Mouse (Mus musculus) stomach, embryonic 14.5 days (tissue): ENCODE data around the gene St6gal1. TPM values are rescaled to one million over a fixed set of nuclear protein-coding genes. Genes with fewer than 3 reads are reported as not detected.

ENCODE experiments used
- ATAC-seq: fragments of 200-750 bp; cut with Nextera tagmentation; 2 replicates; pipeline ENCODE4 v1.8.0; 2017; ENCODE audit warnings: low read depth, moderate TSS enrichment; ENCODE audit not compliant: insufficient number of reproducible peaks, insufficient read depth, low FRiP score
- H3K27ac ChIP-seq: fragments of 300-500 bp; sonication (generic); 2 replicates; pipeline ENCODE4 v1.5.1; 2014; ENCODE audit warnings: mild to moderate bottlenecking, low read length, moderate library complexity, mixed read lengths
- H3K27me3 ChIP-seq: fragments of 300-500 bp; sonication (generic); 2 replicates; pipeline ENCODE4 v1.6.1; 2014; ENCODE audit warnings: low read length, control low read depth, mixed read lengths; ENCODE audit not compliant: control insufficient read depth, insufficient read depth
- H3K36me3 ChIP-seq: fragments of 300-500 bp; sonication (generic); 2 replicates; pipeline ENCODE4 v1.6.1; 2014; ENCODE audit warnings: mild to moderate bottlenecking, control low read depth, low read length, moderate library complexity, mixed read lengths; ENCODE audit not compliant: control insufficient read depth, insufficient read depth
- H3K4me1 ChIP-seq: fragments of 300-500 bp; sonication (generic); 2 replicates; pipeline ENCODE4 v1.6.1; 2014; ENCODE audit warnings: low read length, control low read depth, mixed read lengths; ENCODE audit not compliant: control insufficient read depth, insufficient read depth
- H3K4me2 ChIP-seq: fragments of 300-500 bp; sonication (generic); replicated peaks from 2 replicates; pipeline ENCODE4 v1.6.1; 2014; ENCODE audit warnings: low read depth, low read length, control low read depth
- H3K4me3 ChIP-seq: fragments of 300-500 bp; sonication (generic); 2 replicates; pipeline ENCODE4 v1.5.1; 2014; ENCODE audit warnings: low read depth, low read length, control low read depth
- H3K9ac ChIP-seq: fragments of 300-500 bp; sonication (generic); replicated peaks from 2 replicates; pipeline ENCODE4 v1.6.1; 2014; ENCODE audit warnings: low read depth, mild to moderate bottlenecking, control low read depth, low read length, moderate library complexity, mixed read lengths
- H3K9me3 ChIP-seq: fragments of 300-500 bp; sonication (generic); 2 replicates; pipeline ENCODE4 v1.6.1; 2016; ENCODE audit warnings: low read depth, low read length, control low read depth; ENCODE audit not compliant: control insufficient read depth
- WGBS: fragments of 180-500 bp; shearing (Covaris S2); extraction: QIAGEN DNeasy Blood & Tissue Kit; methylation state at CpG from one replicate; pipeline ENCODE4 v1.1.7; 2014; 5-methylcytosine and 5-hydroxymethylcytosine counted together
- polyA plus RNA-seq: library from polyadenylated mRNA; unstranded; fragments of >200 nt; fragmentation: Nextera tagmentation; extraction: Ambion mirVana; gene quantifications from 2 replicates; pipeline ENCODE4 v1.2.1, GENCODE M21; 2014

St6gal1 gene
- polyA plus RNA-seq, 1 experiment from 2014 or later, result 25.7 TPM

- no peaks in the 10 kb centered on the region for H3K36me3 ChIP-seq
- no peak overlapping the region for H3K9ac ChIP-seq
- peaks cover 10% of the 10 kb centered on the region for H3K4me1 ChIP-seq
- no peak overlapping the region for H3K4me3 ChIP-seq
- 86% methylated on average over 9 of the region's 9 CpGs for WGBS
- no peaks in the 10 kb centered on the region for H3K9me3 ChIP-seq
- no peak overlapping the region for H3K27ac ChIP-seq
- H3K27me3 ChIP-seq, result no peaks in the 10 kb centered on the region
- no peak overlapping the region for H3K4me2 ChIP-seq
- ATAC-seq, result no peak
Measured at GRCm38 (mm10) chr16:23312604-23313003, 88.1 kb downstream of the St6gal1 start.

DNA sequence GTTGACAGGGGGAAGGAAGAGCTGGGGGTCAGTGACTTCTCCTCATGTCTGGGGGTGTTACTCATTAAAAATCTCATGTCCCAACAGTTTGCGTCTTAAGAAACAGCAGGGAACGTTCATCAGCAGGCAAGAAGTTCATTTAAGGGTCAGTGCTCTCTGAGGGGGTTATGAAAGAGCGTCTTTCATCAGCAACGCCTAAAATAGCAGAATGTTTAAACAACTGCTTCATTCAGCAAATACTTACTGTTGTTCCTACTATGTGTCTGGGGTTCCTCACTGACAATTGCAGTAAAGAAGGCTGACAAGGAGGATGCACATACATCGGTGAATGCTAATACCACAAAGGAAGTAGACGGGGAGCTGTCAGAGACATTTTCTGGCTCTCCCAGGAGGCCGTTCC, 90.2 kb downstream of the St6gal1 start:
- Histone ChIP-seq H3K9ac (no peak overlapping the region), H3K27me3 (no peaks in the 10 kb centered on the region), H3K4me3 (no peak overlapping the region), H3K4me2 (no peak overlapping the region), H3K4me1 (peaks cover 20% of the 10 kb centered on the region), H3K36me3 (no peaks in the 10 kb centered on the region), H3K9me3 (no peaks in the 10 kb centered on the region), H3K27ac (peak overlapping the region; percentile 49; the same call in 1 of the 2 replicates)
- ATAC-seq, result 0 out of 2 replicates have a peak, but pooled peaks have one; percentile 11
- 14% methylated on average over 7 of the region's 7 CpGs for WGBS

GRCm38 (mm10) chr16:23317411-23318047, 93.0 kb downstream of the St6gal1 start:
- Histone ChIP-seq H3K9ac (no peak overlapping the region), H3K9me3 (no peaks in the 10 kb centered on the region), H3K4me2 (no peak overlapping the region), H3K27me3 (no peaks in the 10 kb centered on the region), H3K4me1 (peaks cover 20% of the 10 kb centered on the region), H3K4me3 (no peak overlapping the region), H3K27ac (peak overlapping the region; percentile 84), H3K36me3 (peaks cover 7% of the 10 kb centered on the region; the same call in 1 of the 2 replicates)
- 15% methylated on average over 7 of the region's 7 CpGs for WGBS
- peak; percentile 76; the same call in 1 of the 2 replicates for ATAC-seq

DNA sequence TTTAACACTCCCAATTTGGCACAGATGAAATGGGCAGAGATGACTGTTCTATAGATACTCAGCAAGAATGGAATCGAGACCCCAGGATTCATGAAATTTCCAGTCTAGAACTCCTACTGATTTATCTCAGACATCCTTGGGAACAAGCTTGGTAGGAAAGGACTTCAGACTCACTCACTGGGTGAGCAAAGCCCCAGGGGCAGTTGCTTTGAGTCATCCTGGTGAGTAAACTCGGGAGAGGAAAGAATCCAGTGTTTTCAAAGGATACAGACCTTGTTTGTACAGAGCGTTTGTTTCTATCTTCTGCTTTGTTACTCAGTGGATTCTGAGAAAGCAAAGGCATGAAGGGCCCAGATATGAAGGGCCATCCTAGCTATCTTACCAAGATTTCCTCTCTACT, 95.5 kb downstream of the St6gal1 start:
- Histone ChIP-seq H3K36me3 (peaks cover 7% of the 10 kb centered on the region; the same call in 1 of the 2 replicates), H3K4me1 (peaks cover 21% of the 10 kb centered on the region), H3K9ac (no peak overlapping the region), H3K9me3 (no peaks in the 10 kb centered on the region), H3K27ac (no peak overlapping the region), H3K4me2 (no peak overlapping the region), H3K4me3 (no peak overlapping the region), H3K27me3 (no peaks in the 10 kb centered on the region)
- WGBS, result 77% methylated on average over 3 of the region's 3 CpGs
- no peak for ATAC-seq

DNA sequence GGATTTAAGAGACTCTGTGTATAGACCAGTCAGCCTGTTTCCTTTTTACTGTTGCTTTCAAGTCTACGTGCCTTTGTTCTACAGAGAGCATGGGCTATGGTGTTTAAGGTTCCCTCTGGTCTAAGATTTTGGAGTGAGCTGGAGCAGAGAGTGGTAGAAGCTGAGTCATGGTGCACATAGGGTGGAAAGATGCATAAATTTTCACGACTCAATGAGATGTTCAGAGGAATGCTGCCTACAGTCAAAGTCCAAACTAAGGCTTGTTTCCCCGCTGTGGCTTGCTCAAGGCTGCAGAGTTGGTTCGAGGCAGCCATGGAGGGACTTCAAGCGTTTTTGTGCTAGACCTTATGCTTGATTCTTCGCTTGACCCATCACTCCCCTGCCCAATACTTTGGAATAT, 96.0 kb downstream of the St6gal1 start:
- no peak for ATAC-seq
- Histone ChIP-seq H3K9me3 (no peaks in the 10 kb centered on the region), H3K4me2 (no peak overlapping the region), H3K27me3 (no peaks in the 10 kb centered on the region), H3K27ac (no peak overlapping the region), H3K36me3 (peaks cover 7% of the 10 kb centered on the region; the same call in 1 of the 2 replicates), H3K9ac (no peak overlapping the region), H3K4me3 (no peak overlapping the region), H3K4me1 (peaks cover 18% of the 10 kb centered on the region; the same call in 1 of the 2 replicates)
- 88% methylated on average over 6 of the region's 6 CpGs for WGBS

DNA sequence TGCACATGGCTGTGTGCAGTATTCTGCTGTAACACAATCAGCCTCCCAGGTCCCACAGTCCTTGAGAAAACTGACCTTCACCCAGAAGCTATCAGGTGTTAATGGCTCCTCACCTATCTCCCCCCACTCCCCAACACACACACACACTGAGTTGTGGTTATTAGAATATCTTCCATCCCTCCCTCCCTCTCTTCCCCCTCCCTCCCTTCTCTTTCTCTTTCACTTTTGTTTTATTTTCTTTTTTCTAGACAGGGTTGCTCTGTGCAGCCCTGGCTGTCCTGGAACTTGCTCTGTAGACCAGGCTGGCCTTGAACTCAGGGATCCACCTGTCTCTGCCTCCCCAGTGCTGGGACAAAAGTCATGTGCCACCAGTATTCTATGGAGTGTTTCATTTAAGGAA, 97.9 kb downstream of the St6gal1 start:
- Histone ChIP-seq H3K4me2 (no peak overlapping the region), H3K9ac (no peak overlapping the region), H3K27ac (no peak overlapping the region), H3K4me3 (no peak overlapping the region), H3K36me3 (peaks cover 7% of the 10 kb centered on the region; the same call in 1 of the 2 replicates), H3K27me3 (no peaks in the 10 kb centered on the region), H3K4me1 (peaks cover 17% of the 10 kb centered on the region; the same call in 1 of the 2 replicates), H3K9me3 (no peaks in the 10 kb centered on the region)
- no peak for ATAC-seq

DNA sequence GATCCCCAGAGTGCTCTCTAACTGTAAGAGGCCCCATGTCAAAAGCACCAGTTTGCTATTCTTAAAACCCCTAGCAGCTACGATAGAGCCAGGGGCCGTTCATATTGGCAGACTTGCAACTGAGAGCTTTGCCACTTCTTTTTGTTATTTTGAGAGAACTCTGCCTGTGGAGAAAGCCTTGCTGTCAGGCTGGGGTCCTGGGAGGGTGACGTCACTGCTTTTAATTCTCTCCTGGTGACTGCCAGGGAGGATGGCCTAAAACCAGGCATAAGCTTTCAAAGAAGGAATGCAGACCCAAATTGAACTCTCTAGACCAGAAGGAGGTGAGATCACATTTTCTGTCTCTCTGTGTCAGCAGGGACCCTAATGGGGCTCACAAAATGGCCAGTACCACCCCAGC, 99.4 kb downstream of the St6gal1 start:
- no peak overlapping the region for H3K4me3 ChIP-seq
- H3K36me3 ChIP-seq, result peaks cover 7% of the 10 kb centered on the region; the same call in 1 of the 2 replicates
- H3K27ac ChIP-seq, result no peak overlapping the region
- H3K27me3 ChIP-seq, result no peaks in the 10 kb centered on the region
- no peak for ATAC-seq
- 32% methylated on average over 3 of the region's 3 CpGs for WGBS
- no peak overlapping the region for H3K4me2 ChIP-seq
- 0 out of 2 replicates have a peak, but pooled peaks cover 5% of the 10 kb centered on the region for H3K4me1 ChIP-seq
- H3K9me3 ChIP-seq, result no peaks in the 10 kb centered on the region
- H3K9ac ChIP-seq, result no peak overlapping the region

DNA sequence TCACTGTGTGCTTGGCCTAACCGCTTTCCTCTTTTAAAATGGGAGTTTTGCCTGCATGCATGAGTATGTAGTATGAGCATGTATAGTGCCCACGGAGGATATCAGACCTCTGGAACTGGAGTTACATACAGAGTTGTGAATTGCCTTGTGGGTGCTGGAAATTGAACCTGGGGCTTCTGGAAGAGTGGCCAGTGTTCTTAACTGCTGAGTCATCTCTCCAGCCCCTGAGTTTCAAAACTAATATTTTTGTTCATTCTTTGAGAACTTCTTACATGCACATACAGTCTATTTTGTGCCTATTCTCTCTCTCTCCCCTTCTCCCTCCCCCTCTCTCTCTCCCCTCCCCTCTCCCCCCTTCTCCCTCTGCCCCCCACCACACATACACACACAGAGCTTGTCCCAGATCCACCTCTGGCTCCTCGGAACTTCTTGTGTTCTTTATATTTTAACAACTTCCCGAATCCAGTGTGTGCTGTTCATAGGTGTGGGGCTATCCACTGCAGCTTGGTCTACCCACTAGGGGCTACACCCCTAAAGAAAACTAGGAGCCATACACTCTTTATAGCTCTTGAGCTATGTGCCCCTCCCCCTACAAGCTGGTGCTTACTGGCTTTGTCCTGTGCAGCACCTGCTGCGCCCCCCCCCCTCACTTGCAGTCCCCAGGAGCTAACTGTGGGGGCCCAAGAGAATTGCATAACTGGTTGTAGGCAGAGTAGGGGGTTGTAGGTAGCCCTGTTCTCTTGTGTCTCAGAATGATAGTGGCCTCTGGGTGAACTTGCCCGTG, 100.5 kb downstream of the St6gal1 start:
- ATAC-seq, result 0 out of 2 replicates have a peak, but pooled peaks have one; percentile 18
- 72% methylated on average over 6 of the region's 6 CpGs for WGBS
- H3K36me3 ChIP-seq, result peaks cover 7% of the 10 kb centered on the region; the same call in 1 of the 2 replicates
- 0 out of 2 replicates have a peak, but pooled peaks cover 5% of the 10 kb centered on the region for H3K4me1 ChIP-seq
- H3K9ac ChIP-seq, result no peak overlapping the region
- H3K27ac ChIP-seq, result no peak overlapping the region
- H3K27me3 ChIP-seq, result no peaks in the 10 kb centered on the region
- H3K9me3 ChIP-seq, result no peaks in the 10 kb centered on the region
- no peak overlapping the region for H3K4me3 ChIP-seq
- no peak overlapping the region for H3K4me2 ChIP-seq
